Mouse (Mus musculus) lung, postnatal 0 days (tissue): Measurements from ENCODE around the gene Lmtk3. TPM values are rescaled to one million over a fixed set of nuclear protein-coding genes. Genes with fewer than 3 reads are reported as not detected.
A peak's percentile ranks its signal among the peaks of the same experiment; 100 is the strongest.

ENCODE experiments used
- ATAC-seq: fragments of 200-750 bp; cut with Nextera tagmentation; 2 replicates; pipeline ENCODE4 v1.8.0; 2017; ENCODE audit warnings: moderate library complexity
- DNase-seq: peaks from one replicate; pipeline ENCODE4 v3.0.0-alpha.2; 2016; ENCODE audit warnings: low spot score
- H3K27ac ChIP-seq: fragments of 300-500 bp; sonication (generic); 2 replicates; pipeline ENCODE4 v1.5.1; 2014; ENCODE audit warnings: antibody characterized with exemption, mild to moderate bottlenecking, low read length, mixed read lengths
- H3K27me3 ChIP-seq: fragments of 300-500 bp; sonication (generic); replicated peaks from 2 replicates; pipeline ENCODE4 v1.6.1; 2014; ENCODE audit warnings: low read length, mixed read lengths; ENCODE audit not compliant: insufficient read depth
- H3K36me3 ChIP-seq: fragments of 300-500 bp; sonication (generic); 2 replicates; pipeline ENCODE4 v1.6.1; 2014; ENCODE audit warnings: low read length, mixed read lengths; ENCODE audit not compliant: insufficient read depth
- H3K4me1 ChIP-seq: fragments of 300-500 bp; sonication (generic); 2 replicates; pipeline ENCODE4 v1.6.1; 2014; ENCODE audit warnings: antibody characterized with exemption, low read depth, low read length, mixed read lengths; ENCODE audit not compliant: insufficient read depth
- H3K4me2 ChIP-seq: fragments of 300-500 bp; sonication (generic); replicated peaks from 2 replicates; pipeline ENCODE4 v1.6.1; 2014; ENCODE audit warnings: low read depth, mild to moderate bottlenecking, low read length, moderate library complexity, mixed read lengths
- H3K4me3 ChIP-seq: fragments of 300-500 bp; sonication (generic); 2 replicates; pipeline ENCODE4 v1.5.1; 2014; ENCODE audit warnings: low read depth, low read length
- H3K9ac ChIP-seq: fragments of 300-500 bp; sonication (generic); replicated peaks from 2 replicates; pipeline ENCODE4 v1.6.1; 2014; ENCODE audit warnings: low read depth, mild to moderate bottlenecking
- H3K9me3 ChIP-seq: fragments of 300-500 bp; sonication (generic); 2 replicates; pipeline ENCODE4 v1.6.1; 2016; ENCODE audit warnings: low read length, mixed read lengths
- CTCF ChIP-seq: IDR thresholded peaks from 2 replicates; pipeline ENCODE4 v1.5.1; 2016; ENCODE audit warnings: antibody characterized with exemption, mild to moderate bottlenecking
- EP300 ChIP-seq: IDR thresholded peaks from 2 replicates; pipeline ENCODE4 v1.6.1; 2016; ENCODE audit warnings: antibody characterized with exemption, mild to moderate bottlenecking, control low read depth
- WGBS: fragments of 180-500 bp; shearing (Covaris S2); extraction: QIAGEN DNeasy Blood & Tissue Kit; methylation state at CpG from one replicate; pipeline ENCODE4 v1.1.7; 2014; 5-methylcytosine and 5-hydroxymethylcytosine counted together
- polyA plus RNA-seq: library from polyadenylated mRNA; unstranded; fragments of >200 nt; fragmentation: Nextera tagmentation; extraction: Ambion mirVana; gene quantifications from 2 replicates; pipeline ENCODE4 v1.2.1, GENCODE M21; 2015

Gene Lmtk3
- polyA plus RNA-seq, 1 experiment from 2014 or later = 0.11 TPM

DNA sequence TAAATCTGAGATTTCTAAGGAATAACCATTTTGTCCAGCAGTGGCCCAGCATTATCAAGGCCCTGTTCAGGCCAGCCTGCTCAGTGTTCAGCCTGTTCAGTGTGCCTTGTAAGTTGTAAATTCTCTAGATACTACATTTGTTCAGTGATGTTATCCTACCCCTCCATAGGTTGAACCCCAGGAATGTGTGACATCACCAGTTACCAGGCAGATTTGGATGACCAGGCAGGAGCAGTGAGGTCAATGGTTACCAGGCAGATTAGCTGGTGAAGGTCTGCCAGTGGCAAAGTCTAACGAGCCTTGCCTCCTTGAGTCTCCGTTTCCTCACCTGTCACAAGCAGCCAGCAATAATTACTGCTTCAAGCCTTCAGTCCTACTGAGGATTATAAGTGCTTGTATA is 39.2 kb upstream of the Lmtk3 start:
- 22% methylated on average over 2 of the region's 2 CpGs for WGBS
- Histone ChIP-seq H3K9ac (no peak overlapping the region), H3K36me3 (no peaks in the 10 kb centered on the region), H3K4me1 (no peaks in the 10 kb centered on the region), H3K9me3 (no peaks in the 10 kb centered on the region), H3K4me2 (no peak overlapping the region), H3K27me3 (no peaks in the 10 kb centered on the region), H3K4me3 (no peak overlapping the region), H3K27ac (no peak overlapping the region)
- DNase-seq (peak; percentile 90), ATAC-seq (peak; percentile 80)
- TF ChIP-seq CTCF (no peak), EP300 (no peak)

DNA sequence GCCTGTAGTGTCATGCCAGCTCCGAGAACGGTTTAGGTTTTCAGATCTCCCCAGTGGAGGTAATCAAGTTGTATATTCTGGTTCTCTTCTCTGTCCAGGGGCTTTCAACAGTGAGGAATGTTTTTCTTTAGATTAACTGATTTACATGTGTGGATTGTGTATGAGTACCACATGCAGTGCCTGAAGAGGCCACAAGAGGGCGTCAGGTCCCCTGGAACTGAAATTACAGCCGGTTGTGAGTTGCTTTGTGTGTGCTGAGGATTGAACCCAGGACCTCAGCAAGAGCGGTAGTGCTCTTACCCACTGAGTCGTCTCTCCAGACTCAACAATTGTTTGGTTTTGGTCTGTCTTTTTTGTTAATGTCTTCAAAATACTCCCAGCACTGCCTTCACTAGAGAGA is 37.0 kb upstream of the Lmtk3 start:
- Histone ChIP-seq H3K9me3 (no peaks in the 10 kb centered on the region), H3K36me3 (no peaks in the 10 kb centered on the region), H3K4me1 (no peaks in the 10 kb centered on the region), H3K4me3 (no peak overlapping the region), H3K4me2 (no peak overlapping the region), H3K9ac (no peak overlapping the region), H3K27me3 (no peaks in the 10 kb centered on the region), H3K27ac (no peak overlapping the region)
- TF ChIP-seq CTCF (peak; percentile 58), EP300 (no peak)
- no peak for DNase-seq
- ATAC-seq = no peak
- 64% methylated on average over 6 of the region's 6 CpGs for WGBS

DNA sequence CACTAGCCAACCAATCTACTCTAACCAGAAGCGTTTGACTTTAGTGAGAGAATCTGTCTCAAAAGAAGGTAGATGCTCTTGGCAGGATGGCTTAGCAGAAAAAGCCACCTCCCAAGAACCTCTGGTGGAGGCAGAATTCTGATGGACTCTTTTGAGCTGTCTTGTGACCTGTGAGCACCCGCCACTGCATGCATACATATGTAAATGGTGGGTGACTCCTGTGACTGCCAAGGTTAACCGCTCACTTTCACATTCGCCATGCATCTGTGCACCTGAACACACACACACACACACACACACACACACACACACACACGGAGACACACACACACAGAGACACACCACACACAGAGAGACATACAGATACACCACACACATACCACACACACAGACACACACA is 36.1 kb upstream of the Lmtk3 start:
- Histone ChIP-seq H3K4me1 (no peaks in the 10 kb centered on the region), H3K4me3 (no peak overlapping the region), H3K4me2 (no peak overlapping the region), H3K9ac (no peak overlapping the region), H3K36me3 (no peaks in the 10 kb centered on the region), H3K9me3 (no peaks in the 10 kb centered on the region), H3K27ac (no peak overlapping the region), H3K27me3 (no peaks in the 10 kb centered on the region)
- 81% methylated on average over 5 of the region's 5 CpGs for WGBS
- TF ChIP-seq EP300 (no peak), CTCF (no peak)
- ATAC-seq = no peak
- DNase-seq = no peak

DNA sequence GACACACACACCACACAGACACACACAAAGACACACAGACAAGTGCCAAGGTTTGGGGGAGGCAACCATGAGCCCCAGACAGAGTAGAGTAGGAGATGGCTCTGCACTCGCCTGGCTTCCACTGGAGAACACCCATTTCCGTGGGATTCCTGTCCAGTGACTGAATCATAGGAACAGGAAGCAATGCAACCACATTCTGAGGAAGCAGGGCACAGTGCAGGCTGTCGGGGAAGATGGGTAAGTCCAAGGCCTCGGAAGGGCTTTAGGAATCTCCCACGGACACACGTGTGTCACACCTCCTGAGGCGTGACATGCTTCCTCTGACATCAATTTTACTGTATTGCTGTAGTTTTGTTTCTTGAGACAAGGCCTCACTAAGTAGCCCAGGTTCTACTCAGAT is 35.4 kb upstream of the Lmtk3 start:
- DNase-seq (no peak), ATAC-seq (peak; percentile 53)
- Histone ChIP-seq H3K4me2 (no peak overlapping the region), H3K36me3 (no peaks in the 10 kb centered on the region), H3K27me3 (no peaks in the 10 kb centered on the region), H3K9ac (no peak overlapping the region), H3K4me1 (no peaks in the 10 kb centered on the region), H3K27ac (no peak overlapping the region), H3K9me3 (no peaks in the 10 kb centered on the region), H3K4me3 (no peak overlapping the region)
- WGBS = 48% methylated on average over 7 of the region's 7 CpGs
- TF ChIP-seq EP300 = no peak
- TF ChIP-seq CTCF = no peak

DNA sequence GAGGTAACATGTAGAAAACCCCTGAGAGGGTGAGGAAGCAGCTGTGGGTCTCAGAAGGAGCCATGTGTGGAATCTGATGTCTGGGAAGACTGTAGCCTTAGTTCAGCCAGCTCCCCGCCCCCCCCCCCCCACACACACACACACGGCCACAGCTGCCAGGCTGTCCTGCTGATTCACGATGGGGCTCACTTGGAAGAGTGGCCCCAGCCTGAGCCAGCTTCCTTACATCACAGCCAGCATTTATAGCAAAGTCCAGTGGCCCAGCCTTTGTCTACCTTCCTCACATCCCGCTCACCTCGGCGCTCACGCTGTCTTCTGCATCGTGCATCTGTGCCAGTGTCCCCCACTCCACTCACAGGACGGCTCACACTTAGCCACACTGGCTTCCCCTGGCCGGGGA is 34.1 kb upstream of the Lmtk3 start:
- ATAC-seq = no peak
- no peaks in the 10 kb centered on the region for H3K9me3 ChIP-seq
- no peak for DNase-seq
- no peaks in the 10 kb centered on the region for H3K36me3 ChIP-seq
- no peak for TF ChIP-seq CTCF
- no peak for TF ChIP-seq EP300
- 31% methylated on average over 9 of the region's 10 CpGs for whole genome bisulfite sequencing
- no peaks in the 10 kb centered on the region for H3K4me1 ChIP-seq
- no peak overlapping the region for H3K4me2 ChIP-seq
- no peaks in the 10 kb centered on the region for H3K27me3 ChIP-seq
- no peak overlapping the region for H3K9ac ChIP-seq
- H3K4me3 ChIP-seq = no peak overlapping the region
- H3K27ac ChIP-seq = no peak overlapping the region

DNA sequence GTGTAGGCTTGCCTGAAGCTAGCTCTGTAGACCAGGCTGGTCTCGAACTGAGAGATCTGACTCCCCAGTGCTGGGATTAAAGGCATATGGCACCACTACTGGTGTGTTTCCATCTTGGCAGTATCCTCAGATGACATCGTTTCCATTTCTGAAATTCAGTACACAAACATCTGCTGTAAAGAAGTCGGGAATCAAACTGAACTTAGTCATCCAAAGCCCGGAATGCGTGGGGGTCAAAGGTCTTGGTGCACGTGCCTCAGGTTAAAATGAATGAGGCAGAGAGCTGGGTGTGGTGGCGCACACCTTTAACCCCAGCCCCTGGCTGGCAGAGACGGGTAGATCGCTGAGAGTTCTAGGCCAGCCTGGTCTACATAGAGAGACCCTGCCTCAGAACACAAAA is 33.4 kb upstream of the Lmtk3 start:
- Histone ChIP-seq H3K4me3 (no peak overlapping the region), H3K4me1 (no peaks in the 10 kb centered on the region), H3K4me2 (no peak overlapping the region), H3K9ac (no peak overlapping the region), H3K36me3 (no peaks in the 10 kb centered on the region), H3K9me3 (no peaks in the 10 kb centered on the region), H3K27me3 (no peaks in the 10 kb centered on the region), H3K27ac (no peak overlapping the region)
- TF ChIP-seq CTCF (no peak), EP300 (no peak)
- no peak for ATAC-seq
- 60% methylated on average over 9 of the region's 9 CpGs for WGBS
- DNase-seq = no peak

DNA sequence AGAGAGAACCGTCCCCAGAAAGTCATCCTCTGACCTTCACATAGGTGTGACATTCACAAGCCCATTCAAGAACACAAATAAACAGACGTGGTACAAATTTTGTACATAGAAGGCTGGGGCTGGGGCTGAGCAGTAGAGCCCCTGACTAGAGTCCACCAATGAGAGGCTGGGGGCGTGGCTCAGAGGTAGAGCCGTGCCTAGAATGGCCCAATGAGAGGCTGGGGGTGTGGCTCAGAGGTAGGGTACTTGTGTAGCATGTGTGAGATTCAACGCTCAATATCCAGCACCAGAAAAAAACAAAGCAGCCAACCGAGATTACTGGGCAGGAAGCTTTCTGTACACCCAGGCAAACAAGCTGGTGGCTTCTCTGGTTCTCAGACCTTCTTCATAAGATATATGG is 27.8 kb upstream of the Lmtk3 start:
- 45% methylated on average over 6 of the region's 6 CpGs for WGBS
- H3K27me3 ChIP-seq = no peaks in the 10 kb centered on the region
- DNase-seq (no peak), ATAC-seq (no peak)
- no peaks in the 10 kb centered on the region for H3K9me3 ChIP-seq
- H3K36me3 ChIP-seq = no peaks in the 10 kb centered on the region
- no peak overlapping the region for H3K4me3 ChIP-seq
- TF ChIP-seq EP300 = no peak
- no peak overlapping the region for H3K27ac ChIP-seq
- no peak overlapping the region for H3K9ac ChIP-seq
- H3K4me2 ChIP-seq = no peak overlapping the region
- H3K4me1 ChIP-seq = no peaks in the 10 kb centered on the region
